ENCODE assay signal across 21 mouse cellular contexts in genomic region chr2:144014051-144014450, GRCm38 (mm10). TPM values are rescaled to one million over a fixed set of nuclear protein-coding genes. Genes with fewer than 3 reads are reported as not detected.
DNase-seq lines count a peak whose midpoint lies in the region; ATAC-seq and TF ChIP-seq lines count a peak whose summit lies in the region.
"Had no signal": no experiment of that assay in that cellular context is flagged by ENCODE, and none has a peak within 500 bp of the region (broad histone marks: within the 10 kb centered on the region; RNA-seq: fewer than 3 reads in every experiment).

No protein-coding gene starts in this region.

- H3K9ac ChIP-seq in liver, embryonic 16.5 days (ENCODE audit: low read depth, low read length) = no peak overlapping the region
- H3K9ac ChIP-seq: liver, embryonic 14.5 days had no signal

- ATAC-seq in cerebellum, adult (ENCODE audit: insufficient number of reproducible peaks, low FRiP score, low TSS enrichment) = no peak
- peak; percentile 1; the same call in 1 of the 2 replicates for ATAC-seq in liver, embryonic 16.5 days (ENCODE audit: low read depth)
- ATAC-seq: forebrain, embryonic 16.5 days; inflammation-experienced regulatory T-cells, adult 6 months had no signal

- no peak for TF ChIP-seq CTCF in lung, adult 2 months (IDR thresholded peaks at IDR 0.05; ENCODE audit: insufficient read depth, low read length)

- TF ChIP-seq POLR2A in lung, adult 2 months (IDR thresholded peaks at IDR 0.05; ENCODE audit: borderline replicate concordance, extremely low read depth, low read depth, low read length) = no peak

- H3K27ac ChIP-seq in liver, embryonic 16.5 days (ENCODE audit: low read length) = no peak overlapping the region; the same call in 1 of the 2 replicates
- H3K27ac ChIP-seq: liver, embryonic 14.5 days had no signal

- no peaks in the 10 kb centered on the region for H3K36me3 ChIP-seq in liver, embryonic 16.5 days (ENCODE audit: control insufficient read depth, insufficient read depth)

- H3K27me3 ChIP-seq in liver, embryonic 16.5 days (ENCODE audit: control insufficient read depth, insufficient read depth, low read depth, low read length) = no peaks in the 10 kb centered on the region

- no peak overlapping the region for H3K4me2 ChIP-seq in liver, embryonic 16.5 days (ENCODE audit: low read depth, low read length)

- peaks cover 4% of the 10 kb centered on the region for H3K4me1 ChIP-seq in lung, adult 2 months (ENCODE audit: control insufficient read depth, insufficient read depth, low read length)
- peaks cover 26% of the 10 kb centered on the region for H3K4me1 ChIP-seq in liver, embryonic 16.5 days (ENCODE audit: control insufficient read depth, low read depth, low read length)

- peak; percentile 15 to 44 for DNase-seq in cerebellum, postnatal 25 days
- DNase-seq in lung, adult 18-20 months = peak; percentile 59 to 67
- DNase-seq in lung, adult 2 months = no peak
- peak; percentile 62 for DNase-seq in lung, postnatal 36 days
- no peak for DNase-seq in right cerebral cortex, postnatal 14 days
- DNase-seq in MN1 (ENCODE audit: low spot score) = no peak
- DNase-seq: adrenal gland, postnatal 14 days; heart, postnatal 4 days; kidney, postnatal 4 days had no signal

- WGBS in lung, adult 2 months = 65% methylated on average over 11 of the region's 11 CpGs
- whole genome bisulfite sequencing in liver, embryonic 16.5 days (ENCODE audit: insufficient replicate concordance) = 68% methylated on average over 11 of the region's 11 CpGs

- no peak overlapping the region for H3K4me3 ChIP-seq in lung, adult 2 months (replicated peaks; ENCODE audit: extremely low read depth, low read depth, low read length)
- no peak overlapping the region for H3K4me3 ChIP-seq in liver, embryonic 16.5 days (ENCODE audit: low read depth, low read length)
- H3K4me3 ChIP-seq: erythroblast, embryonic 14.5 days had no signal

- no peaks in the 10 kb centered on the region for H3K9me3 ChIP-seq in liver, embryonic 16.5 days (replicated peaks; ENCODE audit: control insufficient read depth, low read length)

RNA-seq across cellular contexts. Expression of gene Rrbp1, which starts 3.0 kb away (rescaled TPM):
- polyA plus RNA-seq in lung, adult 2 months (2012; rRNA removed) = 68.8 and 78.1 TPM in 2 replicates
- 64.0 and 78.6 TPM in 2 replicates for polyA plus RNA-seq in liver, embryonic 16.5 days (2015; fragmentation: Nextera tagmentation; extraction: Ambion mirVana)

RNA-seq across cellular contexts. Expression of gene Banf2, which starts 18.8 kb away (rescaled TPM):
- not detected in 2 replicates for polyA plus RNA-seq in lung, adult 2 months (2012; rRNA removed)
- not detected in 2 replicates for polyA plus RNA-seq in liver, embryonic 16.5 days (2015; fragmentation: Nextera tagmentation; extraction: Ambion mirVana)
- polyA plus RNA-seq: embryonic facial prominence, embryonic 11.5 days; erythroblast, embryonic 14.5 days; forebrain, embryonic 16.5 days; heart, embryonic 14.5 days; inflammation-experienced regulatory T-cells, adult 6 months; kidney, embryonic 14.5 days; liver, embryonic 14.5 days; neural tube, embryonic 14.5 days; small intestine, adult 2 months; stomach, embryonic 14.5 days had no signal

Comparison
In these comparisons a context has a peak if more than half of its experiments do, and no peak if none do; other contexts are left out.
1. DNase-seq: peak in cerebellum, postnatal 25 days (2 of 2), lung, adult 18-20 months (2 of 2) and lung, postnatal 36 days (single experiment); none in lung, adult 2 months (single experiment), right cerebral cortex, postnatal 14 days (single experiment) and MN1 (single experiment).